Mouse (Mus musculus) limb, embryonic 11.5 days (tissue): ENCODE measurements around the gene Pkp1. TPM values are rescaled to one million over a fixed set of nuclear protein-coding genes. Genes with fewer than 3 reads are reported as not detected.

Source experiments
- ATAC-seq: fragments of 200-750 bp; cut with Nextera tagmentation; 2 replicates; pipeline ENCODE4 v1.8.0; 2017; ENCODE audit warnings: low read depth; ENCODE audit not compliant: insufficient number of reproducible peaks, low FRiP score, low TSS enrichment
- DNase-seq: peaks from one replicate; pipeline ENCODE4 v3.0.0-alpha.2; 2015; ENCODE audit warnings: low spot score
- H3K27ac ChIP-seq: fragments of 300-500 bp; sonication (generic); replicated peaks from 2 replicates; pipeline ENCODE4 v1.5.1; 2014; ENCODE audit warnings: low read depth, mild to moderate bottlenecking, low read length
- H3K27me3 ChIP-seq: fragments of 300-500 bp; sonication (generic); 2 replicates; pipeline ENCODE4 v1.6.1; 2014; ENCODE audit warnings: mild to moderate bottlenecking, low read length, mixed read lengths; ENCODE audit not compliant: control insufficient read depth, insufficient read depth
- H3K36me3 ChIP-seq: fragments of 300-500 bp; sonication (generic); 2 replicates; pipeline ENCODE4 v1.6.1; 2014; ENCODE audit warnings: mild to moderate bottlenecking, low read length, moderate library complexity, mixed read lengths; ENCODE audit not compliant: control insufficient read depth, insufficient read depth
- H3K4me1 ChIP-seq: fragments of 300-500 bp; sonication (generic); 2 replicates; pipeline ENCODE4 v1.6.1; 2014; ENCODE audit warnings: low read length, mixed read lengths; ENCODE audit not compliant: control insufficient read depth, insufficient read depth
- H3K4me2 ChIP-seq: fragments of 300-500 bp; sonication (generic); 2 replicates; pipeline ENCODE4 v1.6.1; 2014; ENCODE audit warnings: low read depth, mild to moderate bottlenecking, moderate library complexity; ENCODE audit not compliant: severe bottlenecking
- H3K4me3 ChIP-seq: fragments of 300-500 bp; sonication (generic); 2 replicates; pipeline ENCODE4 v1.5.1; 2014; ENCODE audit warnings: low read depth, low read length
- H3K9ac ChIP-seq: fragments of 300-500 bp; sonication (generic); 2 replicates; pipeline ENCODE4 v1.6.1; 2014; ENCODE audit warnings: mild to moderate bottlenecking, low read length
- H3K9me3 ChIP-seq: fragments of 300-500 bp; sonication (generic); 2 replicates; pipeline ENCODE4 v1.6.1; 2016; ENCODE audit warnings: low read length; ENCODE audit not compliant: control insufficient read depth
- WGBS: fragments of 180-500 bp; shearing (Covaris S2); extraction: QIAGEN DNeasy Blood & Tissue Kit; methylation state at CpG from one replicate; pipeline ENCODE4 v1.1.7; 2014; 5-methylcytosine and 5-hydroxymethylcytosine counted together
- polyA plus RNA-seq: library from polyadenylated mRNA; unstranded; fragments of >200 nt; fragmentation: Nextera tagmentation; extraction: Ambion mirVana; gene quantifications from 2 replicates; pipeline ENCODE4 v1.2.1, GENCODE M21; 2014

Gene Pkp1
- polyA plus RNA-seq, 1 experiment from 2014 or later = 0.79 TPM

DNA sequence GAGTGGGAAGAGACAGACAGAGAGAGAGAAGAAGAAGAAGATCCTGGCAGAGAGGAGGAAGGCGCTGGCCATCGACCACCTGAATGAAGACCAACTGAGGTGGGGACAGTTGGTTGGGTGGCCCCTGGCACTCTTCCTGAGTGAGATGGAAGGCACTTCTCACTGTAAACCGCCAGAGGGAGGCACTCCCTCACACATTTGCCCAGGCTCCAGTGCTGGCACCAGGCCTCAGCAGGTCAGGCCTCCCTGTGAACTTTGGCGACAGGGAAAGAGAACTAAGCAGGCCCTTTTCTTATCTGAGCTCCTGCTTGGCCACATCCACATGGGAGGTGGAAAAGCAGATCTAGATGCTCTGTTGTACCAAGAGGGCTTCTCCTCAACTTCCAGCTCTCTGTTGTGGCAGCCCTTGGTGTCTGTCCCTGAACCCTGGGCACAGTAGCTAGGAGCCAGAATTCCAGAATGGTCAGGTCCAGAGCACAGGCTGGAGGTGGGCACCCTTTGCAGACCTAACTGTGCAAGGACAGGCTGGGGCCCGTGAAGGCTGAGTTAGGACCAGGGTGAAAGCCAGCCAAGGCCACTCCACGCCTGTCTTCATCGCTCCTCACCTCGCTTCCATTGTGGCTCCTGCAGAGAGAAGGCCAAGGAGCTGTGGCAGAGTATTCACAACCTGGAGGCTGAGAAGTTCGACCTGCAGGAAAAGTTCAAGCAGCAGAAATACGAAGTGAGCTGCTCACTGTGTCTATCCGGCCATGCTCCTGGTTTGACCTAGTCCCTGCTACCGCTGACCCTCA lies 68.1 kb downstream of the Pkp1 start:
- H3K36me3 ChIP-seq = no peaks in the 10 kb centered on the region
- peak; percentile 29 for DNase-seq
- 0 out of 2 replicates have a peak, but pooled peaks cover 5% of the 10 kb centered on the region for H3K4me1 ChIP-seq
- ATAC-seq = no peak
- H3K4me3 ChIP-seq = no peak overlapping the region
- H3K9ac ChIP-seq = no peak overlapping the region
- WGBS = 68% methylated on average over 12 of the region's 12 CpGs
- no peak overlapping the region for H3K27ac ChIP-seq
- no peaks in the 10 kb centered on the region for H3K27me3 ChIP-seq
- H3K9me3 ChIP-seq = no peaks in the 10 kb centered on the region
- H3K4me2 ChIP-seq = no peak overlapping the region

DNA sequence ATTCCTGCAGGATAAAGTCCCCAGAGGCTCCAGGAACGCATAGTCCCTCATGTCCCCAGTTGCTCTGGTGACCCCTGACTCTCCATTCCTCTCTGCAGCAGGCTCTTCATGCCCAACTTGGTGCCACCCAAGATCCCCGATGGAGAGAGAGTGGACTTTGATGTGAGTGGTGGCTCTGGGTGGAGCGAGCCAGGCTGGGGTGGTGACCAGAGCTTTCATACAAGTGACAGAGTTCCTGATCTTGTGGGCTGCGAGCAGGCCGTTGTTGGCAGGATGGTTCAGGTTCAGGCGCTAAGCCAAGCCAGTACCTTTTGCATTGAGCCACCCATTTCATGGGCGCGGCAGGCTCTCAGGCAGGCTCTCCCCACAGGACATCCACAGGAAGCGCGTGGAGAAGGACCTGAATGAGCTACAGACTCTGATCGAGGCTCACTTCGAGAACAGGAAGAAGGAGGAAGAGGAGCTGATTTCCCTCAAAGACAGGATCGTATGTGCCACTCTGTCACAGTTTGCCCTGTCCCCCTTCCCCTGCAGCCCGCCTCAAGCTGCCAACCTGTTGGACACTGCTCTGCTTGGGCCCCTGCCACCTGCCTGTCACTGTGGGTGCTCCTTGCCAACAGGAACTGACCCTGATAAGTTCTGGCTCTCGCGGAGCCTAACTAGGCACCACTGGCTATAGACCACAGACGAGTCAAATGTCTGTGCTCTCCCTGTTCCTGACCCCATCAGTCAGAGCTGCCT lies 71.2 kb downstream of the Pkp1 start:
- ATAC-seq (no peak), DNase-seq (no peak)
- no peaks in the 10 kb centered on the region for H3K9me3 ChIP-seq
- 82% methylated on average over 17 of the region's 17 CpGs for WGBS
- H3K27me3 ChIP-seq = no peaks in the 10 kb centered on the region
- no peak overlapping the region for H3K4me3 ChIP-seq
- H3K9ac ChIP-seq = no peak overlapping the region
- H3K4me1 ChIP-seq = 0 out of 2 replicates have a peak, but pooled peaks cover 5% of the 10 kb centered on the region
- no peak overlapping the region for H3K27ac ChIP-seq
- H3K36me3 ChIP-seq = no peaks in the 10 kb centered on the region
- H3K4me2 ChIP-seq = no peak overlapping the region

DNA sequence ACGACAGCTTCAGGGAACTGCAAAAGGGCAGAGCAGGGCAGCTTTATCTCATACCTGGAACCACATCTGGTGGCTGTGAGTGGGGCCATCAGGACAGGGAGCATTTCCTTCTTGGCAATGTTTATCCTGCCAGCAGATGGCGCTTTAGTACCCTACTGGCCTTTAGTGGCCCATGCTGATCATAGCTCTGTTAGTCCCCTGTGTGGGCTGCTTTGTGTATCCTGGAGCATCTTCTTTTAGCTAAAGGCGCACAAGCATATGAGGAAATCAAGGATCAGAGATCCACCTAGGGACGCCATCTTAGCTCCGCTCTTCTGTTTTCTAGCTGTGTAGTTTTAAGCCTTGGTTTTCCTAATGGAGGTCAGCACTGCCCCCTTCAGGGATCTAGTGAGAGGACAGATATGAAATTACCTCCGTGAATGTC lies 71.9 kb downstream of the Pkp1 start:
- no peak for ATAC-seq
- 31% methylated on average over 6 of the region's 6 CpGs for WGBS
- peak; percentile 65 for DNase-seq
- no peak overlapping the region for H3K4me2 ChIP-seq
- H3K4me1 ChIP-seq = 0 out of 2 replicates have a peak, but pooled peaks cover under 1% of the 10 kb centered on the region
- no peak overlapping the region for H3K9ac ChIP-seq
- no peaks in the 10 kb centered on the region for H3K27me3 ChIP-seq
- H3K9me3 ChIP-seq = no peaks in the 10 kb centered on the region
- H3K4me3 ChIP-seq = no peak overlapping the region
- H3K27ac ChIP-seq = no peak overlapping the region
- no peaks in the 10 kb centered on the region for H3K36me3 ChIP-seq

DNA sequence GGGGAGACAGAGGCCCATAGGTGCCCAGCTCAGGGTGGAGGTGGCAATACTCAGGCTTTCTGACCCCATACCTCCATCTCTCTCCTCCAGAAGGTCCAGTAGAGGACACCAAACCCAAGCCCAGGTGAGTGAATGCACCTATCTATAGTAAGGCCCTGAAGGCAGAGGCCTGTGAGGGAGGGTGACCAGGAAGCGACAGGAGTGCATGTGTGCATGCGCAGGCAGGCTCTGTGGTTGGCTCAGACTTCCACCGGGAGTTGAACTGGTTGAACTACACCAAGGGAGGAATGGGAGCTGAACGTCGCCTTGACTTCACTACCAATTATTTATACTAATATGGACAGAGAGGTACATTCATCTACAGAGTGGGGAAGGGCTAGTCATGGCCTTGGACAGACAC lies 72.4 kb downstream of the Pkp1 start:
- no peak overlapping the region for H3K4me2 ChIP-seq
- DNase-seq (no peak), ATAC-seq (no peak)
- H3K36me3 ChIP-seq = no peaks in the 10 kb centered on the region
- H3K9ac ChIP-seq = no peak overlapping the region
- H3K9me3 ChIP-seq = no peaks in the 10 kb centered on the region
- no peaks in the 10 kb centered on the region for H3K27me3 ChIP-seq
- no peak overlapping the region for H3K27ac ChIP-seq
- no peaks in the 10 kb centered on the region for H3K4me1 ChIP-seq
- 72% methylated on average over 5 of the region's 5 CpGs for WGBS
- H3K4me3 ChIP-seq = no peak overlapping the region

DNA sequence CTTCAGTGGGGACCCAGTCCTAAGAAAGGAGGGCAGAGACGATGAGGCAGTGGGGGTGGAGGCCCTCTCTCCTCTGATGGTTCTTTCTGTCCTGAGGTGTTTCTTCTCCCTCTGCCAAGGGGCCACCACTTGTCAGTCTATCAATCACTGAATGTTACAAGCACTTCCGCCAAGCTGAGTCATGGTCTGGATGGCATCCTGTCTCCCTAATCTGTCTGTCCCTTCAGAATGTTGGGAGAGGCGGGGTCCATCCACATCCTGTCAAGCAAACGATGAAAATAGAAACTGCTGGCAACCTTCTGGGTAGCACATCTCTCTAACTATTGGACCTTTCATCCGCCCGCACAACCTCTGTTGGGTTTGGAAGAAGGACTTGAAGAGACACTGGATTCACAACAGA lies 74.5 kb downstream of the Pkp1 start:
- H3K4me2 ChIP-seq = no peak overlapping the region
- DNase-seq = no peak
- H3K27ac ChIP-seq = no peak overlapping the region
- no peaks in the 10 kb centered on the region for H3K4me1 ChIP-seq
- ATAC-seq = no peak
- H3K9me3 ChIP-seq = no peaks in the 10 kb centered on the region
- WGBS = 71% methylated on average over 6 of the region's 6 CpGs
- no peak overlapping the region for H3K4me3 ChIP-seq
- no peaks in the 10 kb centered on the region for H3K27me3 ChIP-seq
- H3K9ac ChIP-seq = no peak overlapping the region
- no peaks in the 10 kb centered on the region for H3K36me3 ChIP-seq

- ATAC-seq (no peak), DNase-seq (no peak)
- Histone ChIP-seq H3K4me3 (no peak overlapping the region), H3K36me3 (no peaks in the 10 kb centered on the region), H3K9me3 (no peaks in the 10 kb centered on the region), H3K9ac (no peak overlapping the region), H3K4me2 (no peak overlapping the region), H3K27me3 (no peaks in the 10 kb centered on the region), H3K4me1 (no peaks in the 10 kb centered on the region), H3K27ac (no peak overlapping the region)
- 91% methylated on average over 10 of the region's 10 CpGs for WGBS
These were observed 75.3 kb downstream of the Pkp1 start for GRCm38 (mm10) chr1:135843519-135844262.

- no peaks in the 10 kb centered on the region for H3K4me1 ChIP-seq
- 70% methylated on average over 15 of the region's 15 CpGs for WGBS
These were observed 78.2 kb downstream of the Pkp1 start for GRCm38 (mm10) chr1:135840675-135841395.

DNA sequence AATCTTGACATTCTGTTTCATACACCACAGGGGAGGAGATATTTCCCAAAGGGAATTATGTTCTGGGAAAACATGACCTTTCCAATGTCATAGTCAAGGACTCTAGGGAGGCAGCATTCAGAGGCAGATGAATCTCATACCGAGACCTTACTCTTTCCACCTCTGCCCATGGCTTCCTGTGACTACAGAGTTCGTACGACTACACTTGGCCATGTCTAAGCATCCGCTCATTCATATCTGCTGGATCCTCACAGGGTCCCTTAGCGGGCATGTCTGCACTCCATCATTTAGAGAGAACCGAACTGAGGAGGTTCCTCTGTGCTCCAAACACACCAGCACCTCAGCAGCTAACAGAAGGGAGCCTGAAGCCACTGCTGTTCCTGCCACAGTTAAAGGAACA lies 79.9 kb downstream of the Pkp1 start:
- Histone ChIP-seq H3K4me3 (no peak overlapping the region), H3K4me2 (no peak overlapping the region), H3K27ac (no peak overlapping the region), H3K9me3 (no peaks in the 10 kb centered on the region), H3K27me3 (no peaks in the 10 kb centered on the region), H3K4me1 (no peaks in the 10 kb centered on the region), H3K9ac (no peak overlapping the region), H3K36me3 (no peaks in the 10 kb centered on the region)
- ATAC-seq (no peak), DNase-seq (no peak)
- 91% methylated on average over 6 of the region's 6 CpGs for WGBS

More at GRCm38 (mm10) chr1:135840675-135841395, 78.2 kb downstream of the Pkp1 start:
- Histone ChIP-seq H3K9ac (no peak overlapping the region), H3K27ac (no peak overlapping the region), H3K27me3 (no peaks in the 10 kb centered on the region), H3K4me3 (no peak overlapping the region), H3K4me2 (no peak overlapping the region), H3K9me3 (no peaks in the 10 kb centered on the region), H3K36me3 (no peaks in the 10 kb centered on the region)
- DNase-seq (no peak), ATAC-seq (no peak)
